Mouse (Mus musculus): ENCODE measurements around the gene Gm4881. TPM values are rescaled to one million over a fixed set of nuclear protein-coding genes. Genes with fewer than 3 reads are reported as not detected.

Gm4881 gene
- polyA plus RNA-seq, 1 experiment = not detected

- TF ChIP-seq CEBPB (IDR thresholded peaks at IDR 0.05; ENCODE audit: low read depth) (no peak), MYOD1 (IDR thresholded peaks at IDR 0.05; ENCODE audit: control insufficient read depth, insufficient read length, low read depth) (no peak), MYOG (IDR thresholded peaks at IDR 0.05; ENCODE audit: control insufficient read depth, extremely low read depth, insufficient read length) (no peak), CTCF (IDR thresholded peaks at IDR 0.05; ENCODE audit: control insufficient read depth, insufficient read depth, insufficient read length) (no peak), MAX (IDR thresholded peaks at IDR 0.05) (no peak), USF1 (IDR thresholded peaks at IDR 0.05; ENCODE audit: low read depth) (no peak), FOSL1 (IDR thresholded peaks at IDR 0.05; ENCODE audit: insufficient read depth, low read length, poor library complexity, severe bottlenecking) (no peak)
- H3ac ChIP-seq (ENCODE audit: control insufficient read depth, insufficient read length, low read depth) = peak overlapping the region; percentile 64
- peaks cover 64% of the 10 kb centered on the region for H3K36me3 ChIP-seq (ENCODE audit: control insufficient read depth, insufficient read depth)
Measured at GRCm38 (mm10) chr7:24886308-24886633, 58.0 kb downstream of the Gm4881 start.

DNA sequence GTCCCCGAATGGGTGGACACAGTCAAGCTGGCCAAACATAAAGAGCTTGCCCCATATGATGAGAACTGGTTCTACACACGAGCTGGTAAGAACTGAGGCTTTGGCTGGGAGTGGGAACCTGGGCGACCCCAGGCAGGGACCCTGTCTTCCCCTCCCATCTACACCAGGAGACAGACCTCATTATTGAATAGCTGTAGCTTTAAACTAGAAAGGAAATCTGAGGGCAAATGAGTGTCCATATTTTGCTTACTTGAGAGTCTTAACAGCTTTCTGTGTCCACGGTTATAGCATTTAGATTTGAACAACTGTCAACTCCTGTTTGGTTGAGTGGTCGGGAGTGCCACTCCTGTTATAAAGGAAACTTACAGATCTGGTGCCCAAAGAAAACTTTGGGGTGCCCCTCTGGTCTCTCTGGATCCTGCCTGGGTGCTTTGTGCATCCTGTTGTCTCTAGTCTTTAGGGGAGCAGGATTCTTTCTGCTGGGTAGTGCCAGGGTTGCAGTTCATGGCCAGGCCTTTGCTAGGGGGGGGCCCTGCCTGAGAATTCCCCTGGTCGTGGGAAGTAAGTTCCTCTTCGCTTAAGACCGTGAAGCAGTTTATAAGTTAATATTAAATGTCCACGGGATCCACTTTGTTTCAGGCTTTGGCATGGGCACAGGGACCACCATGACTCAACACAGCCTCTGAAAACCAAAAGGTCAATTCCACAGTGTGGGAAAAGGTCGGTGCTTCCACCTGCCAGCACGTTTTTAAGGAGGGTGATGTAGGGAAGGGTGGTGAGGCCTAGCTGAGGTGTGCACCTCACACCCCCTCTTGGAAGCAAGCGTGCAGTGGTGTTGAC, 58.6 kb downstream of the Gm4881 start:
- H3K27me3 ChIP-seq (ENCODE audit: control insufficient read depth, insufficient read depth, insufficient read length) = no peaks in the 10 kb centered on the region
- H3K79me2 ChIP-seq (ENCODE audit: control insufficient read depth, insufficient read depth) = peaks cover 50% of the 10 kb centered on the region
- TF ChIP-seq CEBPB (IDR thresholded peaks at IDR 0.05; ENCODE audit: low read depth) (no peak), USF1 (IDR thresholded peaks at IDR 0.05; ENCODE audit: low read depth) (no peak), MAX (IDR thresholded peaks at IDR 0.05) (no peak), MYOG (IDR thresholded peaks at IDR 0.05; ENCODE audit: control insufficient read depth, extremely low read depth, insufficient read length) (no peak), MYOD1 (IDR thresholded peaks at IDR 0.05; ENCODE audit: control insufficient read depth, insufficient read length, low read depth) (no peak), CTCF (IDR thresholded peaks at IDR 0.05; ENCODE audit: control insufficient read depth, insufficient read depth, insufficient read length) (no peak)
- H3K79me3 ChIP-seq (ENCODE audit: low read depth) = peaks cover 38% of the 10 kb centered on the region
- peak overlapping the region; percentile 64 for H3ac ChIP-seq (ENCODE audit: control insufficient read depth, insufficient read length, low read depth)
- H3K36me3 ChIP-seq (ENCODE audit: control insufficient read depth, insufficient read depth) = peaks cover 58% of the 10 kb centered on the region
- peak overlapping the region; percentile 93 for H3K4me3 ChIP-seq (ENCODE audit: insufficient read depth, poor library complexity, severe bottlenecking)

More at GRCm38 (mm10) chr7:24886308-24886633, 58.0 kb downstream of the Gm4881 start:
- peaks cover 38% of the 10 kb centered on the region for H3K79me3 ChIP-seq (ENCODE audit: low read depth)
- peak overlapping the region; percentile 93 for H3K4me3 ChIP-seq (ENCODE audit: insufficient read depth, poor library complexity, severe bottlenecking)
- peaks cover 50% of the 10 kb centered on the region for H3K79me2 ChIP-seq (ENCODE audit: control insufficient read depth, insufficient read depth)
- no peaks in the 10 kb centered on the region for H3K27me3 ChIP-seq (ENCODE audit: control insufficient read depth, insufficient read depth, insufficient read length)

DNA sequence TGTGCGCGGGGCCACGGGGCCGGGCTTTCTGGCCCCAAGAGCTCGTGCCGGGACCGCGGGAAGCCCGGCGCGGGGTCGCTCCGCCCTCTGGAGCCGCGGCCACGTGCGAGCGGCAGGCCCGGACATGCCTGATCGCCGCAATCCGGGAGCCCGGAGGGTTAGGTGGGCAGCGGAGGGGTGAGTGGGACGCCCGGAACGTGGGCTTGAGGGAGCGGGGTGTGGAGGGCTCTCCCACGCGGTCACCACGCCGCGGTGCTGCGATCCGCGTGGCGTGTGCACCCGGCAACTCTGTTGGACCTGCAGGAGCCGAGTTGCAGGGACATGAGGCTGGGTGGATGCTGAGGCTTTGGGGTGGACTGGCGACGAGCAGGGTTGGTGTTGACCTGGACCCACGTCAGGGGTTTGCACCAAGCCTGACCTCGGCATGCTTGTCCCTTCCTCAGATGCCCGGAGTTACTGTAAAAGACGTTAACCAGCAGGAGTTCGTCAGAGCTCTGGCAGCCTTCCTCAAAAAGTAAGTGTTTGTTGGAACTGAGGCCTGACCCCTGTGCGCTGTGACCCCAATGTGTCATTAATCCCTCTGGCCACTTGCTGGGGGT, 59.5 kb downstream of the Gm4881 start:
- Histone ChIP-seq H3K36me3 (ENCODE audit: control insufficient read depth, insufficient read depth) (peaks cover 49% of the 10 kb centered on the region), H3K79me2 (ENCODE audit: control insufficient read depth, insufficient read depth) (peaks cover 50% of the 10 kb centered on the region), H3ac (ENCODE audit: control insufficient read depth, insufficient read length, low read depth) (peak overlapping the region; percentile 81), H3K4me3 (ENCODE audit: insufficient read depth, poor library complexity, severe bottlenecking) (peak overlapping the region; percentile 93), H3K79me3 (ENCODE audit: low read depth) (peaks cover 38% of the 10 kb centered on the region), H3K27me3 (ENCODE audit: control insufficient read depth, insufficient read depth, insufficient read length) (no peaks in the 10 kb centered on the region)
- no peak for TF ChIP-seq MYOG (IDR thresholded peaks at IDR 0.05; ENCODE audit: control insufficient read depth, extremely low read depth, insufficient read length)
- TF ChIP-seq MYOD1 (IDR thresholded peaks at IDR 0.05; ENCODE audit: control insufficient read depth, insufficient read length, low read depth) = no peak
- no peak for TF ChIP-seq CTCF (IDR thresholded peaks at IDR 0.05; ENCODE audit: control insufficient read depth, insufficient read depth, insufficient read length)
- TF ChIP-seq MAX (IDR thresholded peaks at IDR 0.05) = peak; percentile 59
- TF ChIP-seq CEBPB (IDR thresholded peaks at IDR 0.05; ENCODE audit: low read depth) = no peak
- TF ChIP-seq FOSL1 (IDR thresholded peaks at IDR 0.05; ENCODE audit: insufficient read depth, low read length, poor library complexity, severe bottlenecking) = no peak
- no peak for TF ChIP-seq USF1 (IDR thresholded peaks at IDR 0.05; ENCODE audit: low read depth)

- peak within 1 kb of the TSS; percentile 93 for H3K4me3 ChIP-seq (ENCODE audit: insufficient read depth, poor library complexity, severe bottlenecking)
- peaks cover 47% of the 10 kb centered on the region for H3K79me2 ChIP-seq (ENCODE audit: control insufficient read depth, insufficient read depth)
- peaks cover 38% of the 10 kb centered on the region for H3K79me3 ChIP-seq (ENCODE audit: low read depth)
- no peaks in the 10 kb centered on the region for H3K27me3 ChIP-seq (ENCODE audit: control insufficient read depth, insufficient read depth, insufficient read length)
- peak within 1 kb of the TSS; percentile 81 for H3ac ChIP-seq (ENCODE audit: control insufficient read depth, insufficient read length, low read depth)
- peaks cover 42% of the 10 kb centered on the region for H3K36me3 ChIP-seq (ENCODE audit: control insufficient read depth, insufficient read depth)
- no peak for TF ChIP-seq FOSL1 (IDR thresholded peaks at IDR 0.05; ENCODE audit: insufficient read depth, low read length, poor library complexity, severe bottlenecking)
- TF ChIP-seq CTCF (IDR thresholded peaks at IDR 0.05; ENCODE audit: control insufficient read depth, insufficient read depth, insufficient read length) = peak; percentile 48
- TF ChIP-seq MYOD1 (IDR thresholded peaks at IDR 0.05; ENCODE audit: control insufficient read depth, insufficient read length, low read depth) = no peak
- peak; percentile 22 for TF ChIP-seq USF1 (IDR thresholded peaks at IDR 0.05; ENCODE audit: low read depth)
Measured at GRCm38 (mm10) chr7:24883896-24884692, 60.2 kb downstream of the Gm4881 start, which contains the start of gene Rps19. Rps19 (plus strand) TSS chr7:24884371.

DNA sequence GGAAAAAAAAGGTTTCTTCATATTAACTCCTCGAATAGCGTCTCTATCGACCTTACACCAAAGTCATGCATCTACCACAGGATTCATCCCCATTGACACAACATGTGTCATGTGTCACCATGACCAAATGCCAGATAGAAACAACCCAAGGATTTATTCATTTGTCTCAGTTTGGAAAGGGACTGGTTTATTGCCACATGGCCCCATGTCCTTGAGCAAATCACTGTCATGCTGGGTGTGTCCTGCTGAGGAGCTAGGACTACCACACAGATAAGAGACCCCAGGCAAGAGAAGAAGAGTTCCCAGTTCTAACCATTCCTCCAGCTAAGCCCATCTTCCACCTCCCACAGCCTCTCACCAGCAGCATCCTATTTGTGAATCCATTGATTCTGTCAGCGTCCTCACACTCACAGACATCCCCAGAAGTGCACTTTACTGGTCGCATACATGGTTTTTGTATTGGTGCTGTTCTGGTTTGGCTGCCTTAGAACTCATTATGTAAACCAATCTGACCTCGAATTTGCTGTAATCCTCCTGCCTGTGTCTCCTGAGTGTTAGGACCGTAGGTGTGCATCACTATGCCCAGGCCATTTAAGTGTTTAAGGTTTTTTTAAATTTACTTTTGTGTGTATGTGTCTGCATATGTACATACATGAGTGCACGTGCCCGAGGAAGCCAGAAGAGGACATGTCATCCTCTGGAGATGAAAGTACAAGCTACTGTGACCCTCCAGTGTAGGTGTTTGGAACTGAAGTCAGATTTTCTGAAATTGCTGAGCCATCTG, 61.7 kb downstream of the Gm4881 start:
- Histone ChIP-seq H3ac (ENCODE audit: control insufficient read depth, insufficient read length, low read depth) (no peak overlapping the region), H3K79me2 (ENCODE audit: control insufficient read depth, insufficient read depth) (peaks cover 32% of the 10 kb centered on the region), H3K36me3 (ENCODE audit: control insufficient read depth, insufficient read depth) (peaks cover 28% of the 10 kb centered on the region), H3K27me3 (ENCODE audit: control insufficient read depth, insufficient read depth, insufficient read length) (no peaks in the 10 kb centered on the region), H3K79me3 (ENCODE audit: low read depth) (peaks cover 30% of the 10 kb centered on the region), H3K4me3 (ENCODE audit: insufficient read depth, poor library complexity, severe bottlenecking) (no peak overlapping the region)
- no peak for TF ChIP-seq MYOD1 (IDR thresholded peaks at IDR 0.05; ENCODE audit: control insufficient read depth, insufficient read length, low read depth)
- TF ChIP-seq MAX (IDR thresholded peaks at IDR 0.05) = no peak
- TF ChIP-seq CEBPB (IDR thresholded peaks at IDR 0.05; ENCODE audit: low read depth) = no peak
- no peak for TF ChIP-seq FOSL1 (IDR thresholded peaks at IDR 0.05; ENCODE audit: insufficient read depth, low read length, poor library complexity, severe bottlenecking)
- no peak for TF ChIP-seq MYOG (IDR thresholded peaks at IDR 0.05; ENCODE audit: control insufficient read depth, extremely low read depth, insufficient read length)
- no peak for TF ChIP-seq USF1 (IDR thresholded peaks at IDR 0.05; ENCODE audit: low read depth)
- TF ChIP-seq CTCF (IDR thresholded peaks at IDR 0.05; ENCODE audit: control insufficient read depth, insufficient read depth, insufficient read length) = no peak
